Mouse (Mus musculus): ENCODE data around the gene Gm21093. TPM values are rescaled to one million over a fixed set of nuclear protein-coding genes. Genes with fewer than 3 reads are reported as not detected.
"Not testable (repeated sequence)": the region's sequence is repeated elsewhere in the genome, so short reads cannot be mapped to it uniquely, and the experiment has no call there.

Gene Gm21093
- polyA plus RNA-seq (2014; fragmentation: Nextera tagmentation; extraction: Ambion mirVana), result not detected in 2 replicates

GRCm38 (mm10) chr4:42034626-42035025 is at the start of gene Gm21093:
TSS of gene Gm21093 (minus strand) at chr4:42034726.
- not testable (repeated sequence) for H3K9ac ChIP-seq; H3K27ac ChIP-seq (ENCODE audit: low read depth); H3K27me3 ChIP-seq (ENCODE audit: insufficient read depth, low read length); H3K36me3 ChIP-seq (ENCODE audit: insufficient read depth); ATAC-seq (ENCODE audit: insufficient read depth); H3K4me3 ChIP-seq (ENCODE audit: low read depth, low read length); H3K4me2 ChIP-seq; DNase-seq; H3K9me3 ChIP-seq (ENCODE audit: low read depth, low read length); H3K4me1 ChIP-seq (ENCODE audit: insufficient read depth)
- WGBS, result no CpG with 5 or more reads among the region's 8 CpGs

Other genes starting within 250 kb of the Gm21093 start
- 34.1 and 34.8 TPM in 2 replicates for gene Gm21541, start 131.1 kb downstream of the Gm21093 start, polyA plus RNA-seq (2014; fragmentation: Nextera tagmentation; extraction: Ambion mirVana)
- gene Gm20878, start 93.2 kb downstream of the Gm21093 start, polyA plus RNA-seq (2014; fragmentation: Nextera tagmentation; extraction: Ambion mirVana), result 0.87 and 0.88 TPM in 2 replicates
- 0.11 TPM in 1 of 2 replicates, not detected in the other for gene Fam205a4, start 68.7 kb downstream of the Gm21093 start, polyA plus RNA-seq (2014; fragmentation: Nextera tagmentation; extraction: Ambion mirVana)
- gene Gm3893, start 56.5 kb upstream of the Gm21093 start, polyA plus RNA-seq (2014; fragmentation: Nextera tagmentation; extraction: Ambion mirVana), result not detected in 2 replicates
- 2.5 TPM in 1 of 2 replicates, not detected in the other for gene Gm13304, start 80.1 kb upstream of the Gm21093 start, polyA plus RNA-seq (2014; fragmentation: Nextera tagmentation; extraction: Ambion mirVana)
- not detected in 2 replicates for gene Gm13306, start 118.7 kb upstream of the Gm21093 start, polyA plus RNA-seq (2014; fragmentation: Nextera tagmentation; extraction: Ambion mirVana)
- not detected in 2 replicates for gene Gm13305, start 133.9 kb upstream of the Gm21093 start, polyA plus RNA-seq (2014; fragmentation: Nextera tagmentation; extraction: Ambion mirVana)
- not detected in 2 replicates for gene Gm10600, start 205.9 kb upstream of the Gm21093 start, polyA plus RNA-seq (2014; fragmentation: Nextera tagmentation; extraction: Ambion mirVana)
- 0.61 and 2.1 TPM in 2 replicates for gene Ccl21b, start 221.0 kb upstream of the Gm21093 start, polyA plus RNA-seq (2014; fragmentation: Nextera tagmentation; extraction: Ambion mirVana)